Mouse (Mus musculus): ENCODE data around the gene Gpr25.

Gpr25 gene

GRCm38 (mm10) chr1:136260635-136261238 is at the start of gene Gpr25:
Gene Gpr25, minus strand, starts transcription at chr1:136260873.
- DNase-seq (ENCODE audit: low read depth) = no peak

GRCm38 (mm10) chr1:136309193-136309592 is 48.5 kb upstream of the Gpr25 start:
- DNase-seq (ENCODE audit: low read depth) = no peak

- DNase-seq (ENCODE audit: low read depth) = no peak
These were observed 45.8 kb upstream of the Gpr25 start for GRCm38 (mm10) chr1:136306424-136306823.

GRCm38 (mm10) chr1:136293961-136294360 is 33.3 kb upstream of the Gpr25 start:
- DNase-seq (ENCODE audit: low read depth) = no peak

GRCm38 (mm10) chr1:136289803-136290202 is 29.1 kb upstream of the Gpr25 start:
- DNase-seq (ENCODE audit: low read depth) = no peak

- no peak for DNase-seq (ENCODE audit: low read depth)
These were observed 16.7 kb upstream of the Gpr25 start for GRCm38 (mm10) chr1:136277366-136277765.

GRCm38 (mm10) chr1:136268224-136268623 is 7.6 kb upstream of the Gpr25 start:
- no peak for DNase-seq (ENCODE audit: low read depth)

GRCm38 (mm10) chr1:136266127-136266526 is 5.5 kb upstream of the Gpr25 start:
- DNase-seq (ENCODE audit: low read depth) = no peak

- no peak for DNase-seq (ENCODE audit: low read depth)
These were observed 2.7 kb upstream of the Gpr25 start for GRCm38 (mm10) chr1:136263355-136263754.

- peak; percentile 19 for DNase-seq (ENCODE audit: low read depth)
These were observed 609 bp downstream of the Gpr25 start for GRCm38 (mm10) chr1:136259893-136260634.

- no peak for DNase-seq (ENCODE audit: low read depth)
These were observed 1.2 kb downstream of the Gpr25 start for GRCm38 (mm10) chr1:136259543-136259892.

- DNase-seq (ENCODE audit: low read depth) = no peak
These were observed 2.2 kb downstream of the Gpr25 start for GRCm38 (mm10) chr1:136258495-136258894.

GRCm38 (mm10) chr1:136255657-136256056 is 5.0 kb downstream of the Gpr25 start:
- no peak for DNase-seq (ENCODE audit: low read depth)

- DNase-seq (ENCODE audit: low read depth) = peak; percentile 69
These were observed 5.5 kb downstream of the Gpr25 start for GRCm38 (mm10) chr1:136255174-136255573.

GRCm38 (mm10) chr1:136254503-136255065 is 6.1 kb downstream of the Gpr25 start:
- DNase-seq (ENCODE audit: low read depth) = no peak

- no peak for DNase-seq (ENCODE audit: low read depth)
These were observed 7.2 kb downstream of the Gpr25 start for GRCm38 (mm10) chr1:136253472-136253871.

GRCm38 (mm10) chr1:136249662-136250061 is 11.0 kb downstream of the Gpr25 start:
- no peak for DNase-seq (ENCODE audit: low read depth)

GRCm38 (mm10) chr1:136247393-136247792 is 13.3 kb downstream of the Gpr25 start:
- no peak for DNase-seq (ENCODE audit: low read depth)

GRCm38 (mm10) chr1:136244469-136244868 is 16.2 kb downstream of the Gpr25 start:
- no peak for DNase-seq (ENCODE audit: low read depth)

- DNase-seq (ENCODE audit: low read depth) = no peak
These were observed 18.9 kb downstream of the Gpr25 start for GRCm38 (mm10) chr1:136241801-136242200.

- DNase-seq (ENCODE audit: low read depth) = no peak
These were observed 22.2 kb downstream of the Gpr25 start for GRCm38 (mm10) chr1:136238495-136238894.

- peak; percentile 18 for DNase-seq (ENCODE audit: low read depth)
These were observed 26.0 kb downstream of the Gpr25 start for GRCm38 (mm10) chr1:136234595-136235092.

GRCm38 (mm10) chr1:136233892-136234594 is 26.6 kb downstream of the Gpr25 start, which contains the start of gene Inava:
Gene Inava, minus strand, starts transcription at chr1:136234264.
- peak; percentile 12 for DNase-seq (ENCODE audit: low read depth)
